Mouse (Mus musculus): Measurements from ENCODE around the gene Nudt1.
A peak's percentile ranks its signal among the peaks of the same experiment; 100 is the strongest.

The Nudt1 gene

DNA sequence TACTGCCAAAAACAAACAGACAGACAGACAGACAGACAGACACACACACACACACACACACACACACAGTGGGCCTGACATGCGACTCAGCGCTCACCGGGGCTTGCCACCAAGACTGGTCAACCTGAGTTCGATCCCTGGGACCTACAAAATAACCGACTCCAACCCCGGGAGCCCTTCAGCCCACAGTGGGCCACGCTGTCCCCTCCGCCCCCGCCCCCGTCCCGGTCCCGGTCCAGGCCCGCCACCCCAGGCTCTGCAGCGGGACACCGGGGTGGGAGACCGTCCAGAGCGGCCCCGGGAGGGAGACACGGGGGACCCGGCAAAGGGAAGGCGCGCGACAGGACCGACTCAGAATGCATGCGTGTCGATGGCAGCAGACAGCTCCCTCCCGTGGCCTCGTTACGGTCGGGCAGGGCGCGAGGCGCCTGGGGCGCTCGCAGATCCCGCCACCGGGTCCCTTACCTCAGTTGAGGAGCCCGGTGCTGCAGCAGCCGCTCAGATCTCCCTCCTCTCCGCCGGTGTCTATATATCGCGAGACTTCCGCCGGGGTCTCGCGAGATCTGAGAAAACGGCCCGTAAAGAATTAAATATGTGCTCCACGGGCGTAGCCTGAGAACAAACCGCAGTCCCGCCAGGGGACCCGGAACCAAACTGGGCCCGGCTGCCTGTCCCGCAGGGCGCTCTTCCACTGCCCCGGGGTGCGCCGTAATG lies at the start of gene Nudt1, which contains the start of gene Mad1l1:
Gene Nudt1 (plus strand): TSS at position 615 of the 714 bp plus-strand sequence.
Gene Mad1l1 (minus strand): TSS at position 511 of the 714 bp plus-strand sequence.
- DNase-seq (ENCODE audit: low spot score): peak; percentile 91

DNA sequence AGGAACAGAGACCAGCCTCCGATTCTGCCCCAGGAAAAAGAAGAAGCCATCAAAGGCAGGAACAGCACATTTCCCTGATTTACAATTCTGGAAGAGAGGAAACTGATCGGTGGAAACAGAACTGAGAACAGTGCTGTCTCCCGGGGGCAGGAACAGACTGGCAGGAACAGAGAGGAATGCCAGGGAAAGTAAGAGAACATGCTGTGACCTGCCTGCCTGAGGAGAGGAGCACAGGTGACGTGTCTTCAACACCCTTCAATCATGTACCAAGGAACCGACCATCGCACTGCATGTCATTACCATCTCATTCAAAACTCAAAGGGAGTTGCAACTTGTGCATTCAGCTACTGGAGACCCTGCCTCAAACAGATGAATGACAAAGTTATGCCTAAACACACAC lies 44.7 kb upstream of the Nudt1 start:
- DNase-seq (ENCODE audit: low spot score): no peak

DNA sequence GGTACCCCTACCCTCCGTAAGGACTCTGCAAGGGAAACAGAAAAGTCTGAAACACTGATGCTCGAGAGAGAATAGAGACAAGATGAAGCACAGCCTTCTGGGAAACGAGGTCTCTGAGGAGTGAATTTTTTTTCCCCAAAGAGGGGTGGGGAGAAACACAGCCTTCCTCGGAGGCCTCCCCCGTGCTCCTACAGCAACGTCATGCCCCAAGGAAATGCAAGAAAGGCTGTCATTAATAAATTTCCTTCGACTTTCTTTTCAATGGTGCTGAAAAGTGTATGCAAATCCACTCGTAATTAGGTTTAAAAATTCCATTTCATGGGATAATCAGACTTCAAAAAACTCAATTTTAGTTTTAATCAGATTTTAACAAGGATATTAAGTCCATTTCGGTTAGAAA lies 41.3 kb upstream of the Nudt1 start:
- DNase-seq (ENCODE audit: low spot score): no peak

DNA sequence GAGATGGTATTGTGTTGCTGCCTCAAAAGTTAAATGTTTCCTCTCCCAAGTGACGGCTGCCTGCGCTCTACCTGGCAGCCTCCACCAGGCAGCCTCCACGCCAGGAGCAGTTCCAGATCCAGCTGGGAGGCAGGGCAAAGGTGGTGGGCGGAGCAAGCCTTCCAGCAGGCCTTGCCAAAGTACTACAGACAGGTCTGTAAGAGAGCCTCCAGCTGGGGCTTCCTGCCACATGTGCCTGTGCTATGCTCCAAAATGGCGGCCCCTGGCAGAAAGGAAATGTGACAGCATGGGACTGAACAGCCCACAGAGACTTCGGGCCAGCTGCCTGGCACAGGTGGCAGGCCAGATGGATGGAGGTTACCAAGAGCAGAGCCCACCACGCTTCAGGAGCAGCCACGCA lies 39.1 kb upstream of the Nudt1 start:
- no peak for DNase-seq (ENCODE audit: low spot score)

GRCm38 (mm10) chr5:140282900-140283299 lies 38.6 kb upstream of the Nudt1 start:
- DNase-seq (ENCODE audit: low spot score): no peak

GRCm38 (mm10) chr5:140284011-140284410 lies 37.4 kb upstream of the Nudt1 start:
- DNase-seq (ENCODE audit: low spot score): no peak

GRCm38 (mm10) chr5:140284761-140285160 lies 36.7 kb upstream of the Nudt1 start:
- DNase-seq (ENCODE audit: low spot score): no peak

DNA sequence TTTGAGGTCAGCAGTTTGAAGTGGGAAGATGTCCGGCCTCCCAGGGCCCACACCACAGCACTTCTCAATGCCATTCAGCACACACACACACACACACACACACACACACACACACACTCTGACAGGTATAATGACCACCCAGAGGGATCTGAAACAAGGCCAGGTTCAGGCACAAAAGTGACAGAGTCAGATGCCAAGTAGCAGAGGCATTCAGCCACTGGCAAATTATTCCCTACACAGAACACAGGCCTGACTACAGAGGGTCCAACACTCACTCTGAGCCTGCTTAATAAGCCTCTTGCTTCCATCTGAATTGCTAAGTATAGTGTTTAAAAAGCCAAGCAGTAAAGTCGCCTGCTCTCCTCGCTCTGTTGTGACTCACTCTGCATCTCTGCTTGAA lies 33.2 kb upstream of the Nudt1 start:
- no peak for DNase-seq (ENCODE audit: low spot score)

GRCm38 (mm10) chr5:140289161-140289560 lies 32.3 kb upstream of the Nudt1 start:
- no peak for DNase-seq (ENCODE audit: low spot score)

GRCm38 (mm10) chr5:140292152-140292551 lies 29.3 kb upstream of the Nudt1 start:
- no peak for DNase-seq (ENCODE audit: low spot score)

DNA sequence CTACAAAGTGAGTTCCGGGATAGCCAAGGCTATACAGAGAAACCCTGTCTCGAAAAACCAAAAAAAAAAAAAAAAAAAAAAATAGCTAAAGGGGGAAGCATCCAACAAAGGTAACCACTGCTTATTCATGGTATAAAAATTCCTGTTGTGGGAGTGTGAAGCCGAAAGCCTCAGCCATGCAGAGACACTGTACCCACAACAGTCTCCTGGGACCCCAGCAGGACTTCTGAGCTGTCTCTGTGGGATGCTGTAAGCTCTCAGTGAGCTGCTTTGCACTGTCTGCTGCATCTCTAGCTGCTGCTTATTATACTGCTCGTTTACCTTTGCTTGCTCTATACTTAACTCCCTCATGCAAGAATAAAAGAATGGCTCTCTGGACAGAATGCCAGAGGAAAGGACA lies 23.2 kb upstream of the Nudt1 start:
- DNase-seq (ENCODE audit: low spot score): no peak

DNA sequence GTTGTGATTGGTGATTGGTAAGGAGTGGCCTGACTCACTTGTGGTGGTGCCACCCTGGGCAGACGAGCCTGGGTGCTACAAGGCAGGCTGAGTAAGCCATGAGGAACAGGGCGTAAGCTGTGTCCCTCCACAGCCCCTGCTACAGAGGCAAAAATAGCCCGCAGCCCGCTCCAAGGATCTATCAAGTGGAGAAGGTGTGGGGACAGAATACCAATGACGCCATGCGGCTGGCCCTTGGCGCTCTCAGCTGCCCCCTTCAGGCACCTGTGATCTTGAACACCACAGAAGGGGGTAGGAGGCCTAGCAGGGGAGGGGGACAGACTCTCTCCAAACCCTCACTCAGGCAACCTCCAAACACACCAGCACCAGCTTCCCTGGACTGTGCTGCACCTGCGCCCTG lies 15.4 kb upstream of the Nudt1 start:
- DNase-seq (ENCODE audit: low spot score): no peak

DNA sequence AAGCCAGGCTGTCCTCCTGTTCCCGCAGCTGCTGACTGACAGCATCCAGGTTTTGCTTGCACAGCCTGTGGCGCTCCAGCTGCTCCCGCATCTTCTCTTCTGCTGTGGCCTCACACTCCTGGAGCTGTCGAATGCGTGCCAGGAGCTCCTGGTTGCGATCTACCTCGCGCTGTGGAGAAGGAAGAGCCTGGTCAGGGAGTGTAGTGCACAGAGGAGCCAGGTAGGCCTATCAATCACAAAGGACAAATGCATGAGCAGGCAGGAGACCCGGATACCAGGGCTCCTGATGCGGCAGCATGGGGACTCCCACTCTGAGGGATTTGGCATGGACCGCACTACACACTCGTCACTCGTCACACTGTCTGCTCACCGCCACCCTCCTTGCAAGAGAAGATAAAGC lies 13.9 kb upstream of the Nudt1 start:
- DNase-seq (ENCODE audit: low spot score): no peak

DNA sequence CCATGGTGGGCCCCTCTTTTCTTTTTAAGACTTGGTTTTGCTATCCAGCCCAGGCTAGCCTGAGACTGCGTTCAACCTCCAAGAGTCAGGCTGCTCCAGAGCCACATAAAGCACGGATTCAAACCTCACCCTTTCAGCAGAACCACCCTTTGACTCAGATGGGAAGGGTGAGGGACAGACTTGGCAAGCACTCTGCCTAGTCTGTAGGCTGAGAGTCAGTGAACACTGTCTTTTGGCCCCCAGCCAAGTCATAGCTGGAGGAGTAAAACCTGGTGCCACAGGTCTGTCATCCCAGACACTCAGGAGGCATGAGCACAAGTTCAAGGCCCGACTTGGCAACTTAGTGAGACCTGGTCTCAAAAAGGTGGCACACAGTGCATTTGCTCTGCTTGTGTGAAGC lies 4.7 kb upstream of the Nudt1 start:
- DNase-seq (ENCODE audit: low spot score): no peak

DNA sequence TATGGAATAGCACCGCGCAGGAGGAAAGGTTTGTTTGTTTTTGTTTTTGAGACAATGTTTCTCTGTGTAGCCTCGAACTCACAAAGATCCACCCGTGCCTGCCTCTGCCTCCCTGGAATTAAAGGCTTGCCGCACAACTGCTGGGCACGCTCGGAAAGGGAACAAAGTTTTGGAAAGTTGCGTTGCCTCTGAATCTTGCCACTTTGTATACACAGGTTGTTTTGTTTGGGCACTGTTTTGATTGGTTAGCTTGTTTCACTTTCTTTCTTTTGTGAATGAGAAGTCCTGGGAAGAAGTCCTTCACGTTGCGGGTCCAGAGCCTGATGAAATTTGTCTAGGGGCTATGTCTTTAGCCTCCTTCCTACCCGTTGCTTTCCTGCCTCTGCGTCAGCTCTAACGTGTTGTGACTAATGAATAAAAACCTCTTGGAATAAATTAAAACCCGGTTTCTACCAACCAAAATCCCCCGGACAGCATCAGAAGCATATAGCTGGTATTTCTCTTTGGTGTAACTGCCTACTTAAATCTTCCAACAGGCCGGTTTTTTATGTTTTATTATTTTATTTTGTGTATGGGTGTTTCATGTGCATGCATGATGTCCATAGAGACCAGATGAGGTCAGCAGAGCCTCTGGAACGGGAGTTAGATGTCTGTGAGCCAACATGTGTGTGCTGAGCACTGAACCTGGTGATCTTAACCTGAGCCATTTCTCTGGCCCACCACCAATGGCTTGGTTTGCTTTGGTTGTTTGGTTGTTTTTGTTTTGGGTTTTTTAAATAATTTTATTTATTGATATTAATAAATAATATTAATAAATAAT lies 510 bp downstream of the Nudt1 start:
- DNase-seq (ENCODE audit: low spot score): no peak

- no peak for DNase-seq (ENCODE audit: low spot score)
These were observed 2.6 kb downstream of the Nudt1 start for GRCm38 (mm10) chr5:140324058-140324457.

DNA sequence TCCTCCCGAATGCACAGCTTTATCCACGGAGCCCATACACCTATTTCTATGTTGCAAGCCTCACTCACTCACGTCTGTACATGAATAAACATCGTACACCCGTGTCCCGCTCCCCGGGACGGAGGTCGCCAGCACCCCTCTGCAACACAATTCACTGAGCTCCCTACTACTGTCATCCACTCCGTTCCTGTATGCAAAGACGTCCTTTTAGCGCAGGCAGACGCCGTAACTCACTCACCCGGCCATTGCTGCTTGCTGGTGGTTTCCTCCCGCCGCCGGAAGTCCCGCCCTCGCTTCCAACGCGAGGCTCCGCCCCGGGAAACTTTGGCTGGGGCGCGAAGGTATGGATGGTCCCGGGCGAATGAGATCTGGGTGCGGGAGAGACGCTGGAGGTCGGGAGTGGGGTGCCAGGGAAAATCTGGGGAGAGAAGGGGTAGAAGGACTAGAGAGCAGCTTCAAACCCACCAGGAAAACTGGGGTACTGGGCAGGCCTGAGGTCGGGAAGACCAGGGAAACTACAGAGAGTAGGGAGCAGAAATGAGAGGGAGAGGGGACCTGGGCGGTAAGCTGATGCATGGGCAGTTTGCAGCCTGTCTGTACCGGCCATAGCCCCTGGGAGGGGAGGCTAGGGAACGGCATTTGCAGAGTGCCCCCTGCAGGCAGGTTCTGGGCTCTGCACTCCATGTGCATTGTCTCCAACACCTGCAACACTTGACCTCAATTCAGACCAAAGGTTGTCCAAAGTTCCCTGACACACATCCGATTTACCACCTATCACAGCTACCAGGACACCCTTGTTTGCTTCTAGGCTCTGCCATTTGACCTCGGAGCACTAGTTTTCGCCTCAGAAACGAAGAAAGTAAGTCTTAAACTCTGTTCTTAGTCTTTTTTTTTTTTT lies 10.4 kb downstream of the Nudt1 start, which contains the start of gene Mrm2:
Gene Mrm2 (minus strand): TSS at position 284 of the 898 bp plus-strand sequence.
- DNase-seq (ENCODE audit: low spot score): peak; percentile 80

DNA sequence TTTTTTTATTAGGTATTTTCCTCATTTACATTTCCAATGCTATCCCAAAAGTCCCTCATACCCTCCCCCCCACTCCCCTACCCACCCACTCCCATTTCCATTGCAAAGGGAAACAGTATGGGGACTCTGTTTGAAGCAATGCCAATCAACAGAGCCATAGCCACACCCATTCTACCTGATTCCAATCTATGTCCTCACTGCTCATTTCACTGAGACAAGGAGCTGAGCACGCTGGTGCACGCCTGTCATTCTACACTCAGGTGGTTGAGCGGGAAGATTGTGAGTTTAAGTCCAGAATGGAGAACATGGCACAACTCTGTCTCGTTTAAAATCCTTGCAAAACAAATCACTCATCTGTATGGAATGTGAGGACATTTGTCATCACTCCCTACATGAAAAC lies 11.1 kb downstream of the Nudt1 start:
- DNase-seq (ENCODE audit: low spot score): no peak

DNA sequence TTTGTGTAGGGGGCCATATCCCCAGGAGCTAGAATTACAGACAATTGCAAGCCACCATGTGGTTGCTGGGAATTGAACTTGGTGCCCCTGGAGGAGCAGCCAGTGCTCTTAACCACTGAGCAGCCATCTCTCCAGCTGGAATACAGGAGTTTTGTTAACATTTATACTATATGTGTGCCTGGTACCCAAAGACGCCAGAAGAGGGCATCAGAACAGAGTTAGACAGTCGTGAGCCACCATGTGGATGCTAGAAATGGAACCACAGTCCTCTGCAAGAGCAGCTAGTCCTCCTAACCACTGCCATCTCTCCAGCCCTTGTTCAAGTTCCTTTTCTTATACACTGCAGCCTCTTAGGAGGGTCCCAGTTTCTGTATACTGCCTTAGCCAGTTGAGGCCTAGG lies 12.2 kb downstream of the Nudt1 start:
- DNase-seq (ENCODE audit: low spot score): no peak

- DNase-seq (ENCODE audit: low spot score): peak; percentile 32
These were observed 15.2 kb downstream of the Nudt1 start for GRCm38 (mm10) chr5:140336680-140337079.

GRCm38 (mm10) chr5:140338779-140339178 lies 17.3 kb downstream of the Nudt1 start:
- no peak for DNase-seq (ENCODE audit: low spot score)

GRCm38 (mm10) chr5:140339836-140340235 lies 18.4 kb downstream of the Nudt1 start:
- DNase-seq (ENCODE audit: low spot score): no peak
